Mouse (Mus musculus) sigmoid colon, adult 10 weeks (tissue): ENCODE data around the gene Egfl7. TPM values are rescaled to one million over a fixed set of nuclear protein-coding genes. Genes with fewer than 3 reads are reported as not detected.

Experiments used
- polyA plus RNA-seq: library from polyadenylated mRNA; stranded (reverse); fragments of 350-450 nt; fragmentation: Illumina TruSeq; extraction: RNeasy Lipid Tissue Mini Kit (QIAGEN cat#74804); gene quantifications from one replicate; pipeline ENCODE4 v1.2.3, GENCODE M21; 2014; ENCODE audit warnings: low read depth, low replicate concordance

The Egfl7 gene
- polyA plus RNA-seq, result 4.7 TPM

DNA sequence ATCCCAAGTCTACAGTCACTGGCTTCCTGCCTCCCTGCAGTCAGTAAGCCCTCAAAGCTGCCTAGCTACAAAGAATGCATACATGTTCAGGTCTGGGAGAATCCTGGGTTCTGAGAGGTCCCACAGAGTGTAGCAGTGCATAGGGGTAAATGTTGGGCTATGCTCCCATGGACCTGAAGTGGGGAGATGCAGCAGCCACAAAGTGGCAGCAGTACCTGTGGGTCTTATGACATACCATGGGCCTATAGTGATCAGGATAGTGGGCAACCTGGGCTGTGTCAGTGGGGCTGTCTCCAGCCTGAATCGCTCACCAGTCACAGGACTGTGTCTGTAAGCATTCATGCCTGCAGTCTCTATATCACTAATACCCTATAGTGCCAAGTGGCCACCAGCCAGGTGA, at the start of gene Egfl7:
Gene Egfl7, plus strand, starts transcription at position 301 of the 400 bp plus-strand sequence.

DNA sequence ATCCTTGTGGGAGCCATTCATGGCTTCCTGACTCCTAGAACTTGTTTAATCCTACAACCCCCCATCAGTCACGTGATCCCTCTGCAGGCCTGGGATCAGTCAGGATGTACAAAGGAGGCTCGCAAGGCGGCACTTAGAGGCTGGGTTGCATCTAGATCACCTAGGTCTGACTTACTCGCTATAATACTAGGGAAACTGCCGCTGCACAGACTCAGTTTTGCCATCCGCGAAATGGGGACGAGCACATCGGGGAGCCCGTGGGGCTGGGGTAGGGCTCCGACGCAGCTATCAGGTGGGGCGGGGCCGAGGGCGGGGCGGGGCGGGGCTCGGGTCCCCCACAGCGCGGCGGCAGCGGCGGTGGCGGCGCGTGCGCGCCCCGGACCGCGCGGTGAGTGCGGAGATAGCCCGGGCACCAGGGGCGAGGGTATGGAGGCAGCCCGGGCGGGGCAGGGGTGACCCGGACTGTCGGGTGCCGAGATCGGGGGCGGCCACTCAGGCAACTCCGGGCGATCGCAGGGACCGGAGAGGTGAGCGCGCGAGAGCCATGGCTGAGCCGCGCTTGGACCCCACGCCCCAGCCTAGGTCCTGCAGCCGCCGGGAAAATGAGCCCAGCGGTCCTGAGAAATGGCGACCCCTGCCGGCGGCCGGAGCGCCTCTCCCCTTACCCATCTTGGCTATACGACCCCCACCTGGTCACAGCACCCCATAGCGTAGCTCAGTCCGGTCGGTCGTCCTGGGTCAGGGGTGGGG, 6.7 kb downstream of the Egfl7 start, which contains the start of gene Gm20532:
Gene Gm20532, plus strand, starts transcription at position 346 of the 750 bp plus-strand sequence.

DNA sequence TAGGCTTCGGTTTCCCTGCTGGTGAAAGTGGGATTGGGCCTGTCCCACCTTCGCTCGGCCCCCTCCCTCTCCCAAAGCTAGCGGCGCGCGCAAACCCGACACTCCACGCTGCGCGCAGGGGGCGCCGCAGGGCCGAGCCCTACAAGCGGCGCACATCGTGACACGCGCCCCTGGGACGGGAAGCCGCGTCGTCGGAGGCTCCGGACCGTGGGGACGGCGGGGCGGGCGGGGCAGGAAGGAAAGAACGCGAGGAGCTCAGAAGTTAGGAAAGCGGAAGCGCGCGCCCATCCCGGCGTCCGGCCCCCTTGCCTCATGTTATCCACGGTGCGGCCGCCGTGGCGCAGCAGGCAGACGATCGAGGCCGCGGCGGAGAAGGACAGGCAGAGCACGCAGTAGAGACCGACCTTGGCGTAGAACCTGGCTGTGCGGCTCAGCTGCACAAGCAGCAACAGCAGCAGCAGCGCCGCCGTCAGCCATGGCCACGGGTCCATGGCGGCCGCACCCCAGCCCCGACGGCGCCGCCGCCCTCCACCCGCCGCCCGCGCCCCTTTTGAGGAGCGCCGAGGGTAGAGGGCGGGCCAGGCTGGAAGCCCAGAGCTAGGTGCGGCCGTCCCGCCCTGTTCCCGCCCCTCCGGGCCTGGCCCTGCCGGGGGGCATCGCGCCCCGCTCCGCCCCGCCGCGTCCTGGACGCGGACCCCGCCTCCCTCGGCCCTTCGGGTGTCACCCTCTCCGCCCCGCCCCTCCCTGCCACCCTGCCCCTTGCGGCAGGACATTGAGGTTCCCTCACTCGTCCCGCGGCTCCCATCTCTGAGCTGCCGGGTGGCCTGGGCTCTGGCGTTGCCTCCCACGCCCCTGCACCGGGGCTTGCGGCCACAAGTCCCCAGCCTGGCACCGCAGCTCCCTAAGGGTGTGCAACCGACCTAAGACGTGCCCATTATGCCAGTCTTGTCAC, 24.2 kb downstream of the Egfl7 start, which contains the start of gene Agpat2:
Gene Agpat2, minus strand, starts transcription at position 698 of the 952 bp plus-strand sequence.

DNA sequence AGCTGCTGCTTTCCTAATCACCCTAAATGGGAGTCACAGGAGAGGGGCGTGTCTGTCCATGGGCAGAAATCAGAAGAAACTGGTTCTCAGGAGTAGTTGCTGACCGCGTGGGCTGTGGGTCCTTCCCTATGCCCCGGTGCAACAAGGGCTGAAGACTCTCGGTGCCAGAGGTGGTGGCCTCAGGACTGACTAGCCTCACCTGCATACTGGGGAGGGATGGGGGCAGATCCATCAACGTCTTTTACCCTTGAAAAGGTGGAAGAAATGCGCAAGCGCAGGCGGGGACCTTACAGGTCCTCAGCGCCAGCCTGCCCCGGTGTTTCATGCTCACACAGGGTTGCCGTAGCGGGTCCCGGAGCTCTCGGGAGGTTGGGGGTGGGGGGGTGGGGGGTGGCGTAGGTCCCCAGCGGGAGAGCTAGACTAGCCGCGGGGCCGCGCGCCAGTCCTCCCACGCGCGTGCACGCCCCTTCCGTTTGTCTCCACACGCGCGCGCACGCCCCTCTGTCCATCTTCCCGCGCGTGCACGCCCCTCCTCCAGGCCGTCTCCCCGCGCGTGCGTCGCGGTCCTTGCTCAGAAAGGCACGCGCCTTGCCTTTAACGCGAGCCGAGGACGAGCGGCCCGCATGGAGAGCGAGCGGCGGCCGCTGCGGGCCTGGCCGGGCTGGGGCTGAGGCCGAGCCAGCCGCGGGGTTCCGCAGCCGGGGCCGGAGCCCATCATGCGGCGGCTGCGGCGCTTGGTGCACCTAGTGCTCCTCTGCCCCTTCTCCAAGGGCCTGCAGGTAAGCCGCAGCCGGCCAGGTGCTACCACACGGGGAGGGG, 48.3 kb downstream of the Egfl7 start, which contains the start of gene Fam69b:
Gene Fam69b, plus strand, starts transcription at position 537 of the 819 bp plus-strand sequence.

Other genes with a start within 250 kb of the Egfl7 start
- 1.4 TPM for gene Dnlz, start 227.9 kb upstream of the Egfl7 start, polyA plus RNA-seq
- gene Card9, start 219.1 kb upstream of the Egfl7 start, polyA plus RNA-seq, result not detected
- gene Snapc4, start 199.4 kb upstream of the Egfl7 start, polyA plus RNA-seq, result 17.6 TPM
- gene Entr1, start 190.7 kb upstream of the Egfl7 start, polyA plus RNA-seq, result 35.1 TPM
- 96.4 TPM for gene Pmpca, start 190.7 kb upstream of the Egfl7 start, polyA plus RNA-seq
- gene Inpp5e, start 170.8 kb upstream of the Egfl7 start, polyA plus RNA-seq, result 5.6 TPM
- gene Sec16a, start 134.8 kb upstream of the Egfl7 start, polyA plus RNA-seq, result 63.6 TPM
- 1.7 TPM for gene Notch1, start 63.4 kb upstream of the Egfl7 start, polyA plus RNA-seq
- not detected for gene Gm20532, start 6.6 kb downstream of the Egfl7 start, polyA plus RNA-seq
- 3.5 TPM for gene Agpat2, start 24.4 kb downstream of the Egfl7 start, polyA plus RNA-seq
- gene Fam69b, start 48.4 kb downstream of the Egfl7 start, polyA plus RNA-seq, result not detected
- not detected for gene Lcn4, start 91.3 kb downstream of the Egfl7 start, polyA plus RNA-seq